Mouse (Mus musculus) kidney, adult 2 months (tissue): Measurements from ENCODE around the gene Slc12a4.

Experiments
- CTCF ChIP-seq: fragments of 200-500 bp; conservative IDR thresholded peaks from 2 replicates; pipeline ENCODE4 v1.5.1; 2011; ENCODE audit warnings: low read depth, mild to moderate bottlenecking, control low read depth, low read length, moderate library complexity, mixed read lengths; ENCODE audit not compliant: insufficient read depth, insufficient read length
- POLR2A ChIP-seq: fragments of 200-500 bp; IDR thresholded peaks from one replicate; pipeline ENCODE4 v1.6.1; 2011; ENCODE audit warnings: low read depth, low read length, control low read depth

GRCm38 (mm10) chr8:106001908-106002307 is 36.0 kb upstream of the Slc12a4 start:
- TF ChIP-seq CTCF = no peak
- no peak for TF ChIP-seq POLR2A
